Mouse (Mus musculus) adipocyte (in vitro differentiated cells): ENCODE data around the gene Il17rd.
A peak's percentile ranks its signal among the peaks of the same experiment; 100 is the strongest.

Experiments
- DNase-seq: peaks from one replicate; pipeline ENCODE4 v3.0.0-alpha.2; 2016; ENCODE audit warnings: low spot score

Gene Il17rd

DNA sequence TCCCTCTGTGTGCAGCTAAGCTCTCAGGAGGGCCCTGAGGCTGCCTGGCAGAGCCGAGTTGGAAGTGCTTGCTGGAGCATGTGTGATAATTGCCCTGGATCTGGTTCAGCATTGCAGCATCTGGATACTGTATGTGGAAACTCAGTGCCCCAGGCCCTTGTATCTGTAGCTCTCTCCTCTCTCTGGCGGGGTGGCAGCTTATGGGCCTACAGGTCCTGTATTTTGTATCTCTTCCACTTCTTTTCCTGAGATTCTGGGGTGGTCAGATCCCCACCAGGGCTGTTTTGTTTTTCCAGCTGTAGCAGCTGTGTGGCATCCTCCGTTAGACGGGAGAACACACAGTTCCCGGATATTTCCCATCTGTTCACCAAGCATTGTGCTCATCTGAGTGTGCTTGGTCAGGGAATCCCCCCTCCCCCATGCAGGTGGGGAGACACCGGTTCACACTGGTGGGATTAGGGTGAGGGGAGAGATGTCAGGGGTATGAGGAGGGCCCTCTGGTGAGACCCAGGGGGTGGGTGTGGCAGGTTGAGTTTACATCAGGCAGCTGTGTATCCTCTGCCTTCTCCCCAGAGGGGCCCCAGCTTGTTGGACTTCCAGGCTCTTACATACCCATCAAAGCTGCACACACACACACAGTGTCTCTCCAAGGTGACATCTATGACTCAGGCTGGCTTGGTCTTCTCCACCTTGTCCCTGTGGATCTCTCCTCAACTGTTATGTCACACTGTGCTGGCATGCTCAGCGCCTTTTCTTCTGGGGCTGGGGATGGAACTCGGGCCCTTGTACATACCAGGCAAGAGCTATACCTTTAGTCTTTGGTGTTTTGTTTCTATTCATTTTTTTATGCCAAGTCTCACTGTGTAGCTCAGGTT, 106.7 kb downstream of the Il17rd start:
- peak; percentile 78 for DNase-seq

DNA sequence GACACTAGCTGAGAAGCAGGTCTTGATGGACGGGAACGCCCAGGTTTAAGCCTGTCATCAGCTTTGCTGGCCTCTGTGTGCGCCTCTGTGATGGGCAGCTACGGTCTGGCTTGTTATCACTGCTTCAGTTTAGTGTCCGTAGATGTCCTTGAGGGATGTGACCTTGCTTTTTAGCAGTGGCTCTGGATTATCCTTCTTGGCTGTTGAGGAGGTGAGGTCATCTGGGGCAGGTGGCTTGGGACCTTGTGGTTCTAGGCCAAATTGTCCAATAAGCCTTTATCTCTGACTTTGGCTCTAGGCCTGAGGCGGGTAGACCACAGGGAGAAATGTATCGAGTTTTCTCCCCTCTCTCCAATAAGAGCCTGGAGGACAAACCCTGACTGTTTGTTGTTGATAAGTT, 109.0 kb downstream of the Il17rd start:
- no peak for DNase-seq

DNA sequence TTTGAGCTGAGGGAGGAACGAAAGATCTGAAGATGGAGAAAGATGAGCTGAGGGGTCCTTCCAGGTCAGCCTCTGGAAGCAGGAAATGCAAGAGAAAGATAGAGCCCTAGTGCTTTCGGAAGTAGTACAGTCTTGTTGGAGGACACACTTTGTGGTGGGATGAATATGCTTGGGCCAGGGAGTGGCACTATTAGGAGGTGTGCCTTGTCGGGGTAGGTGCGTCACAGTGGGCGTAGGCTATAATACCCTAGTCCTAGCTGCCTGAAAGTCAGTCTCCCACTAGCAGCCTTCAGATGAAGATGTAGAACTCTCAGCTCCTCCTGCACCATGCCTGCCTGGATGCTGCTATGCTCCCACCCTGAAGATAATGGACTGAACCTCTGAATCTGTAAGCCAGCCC, 110.7 kb downstream of the Il17rd start:
- DNase-seq = no peak

DNA sequence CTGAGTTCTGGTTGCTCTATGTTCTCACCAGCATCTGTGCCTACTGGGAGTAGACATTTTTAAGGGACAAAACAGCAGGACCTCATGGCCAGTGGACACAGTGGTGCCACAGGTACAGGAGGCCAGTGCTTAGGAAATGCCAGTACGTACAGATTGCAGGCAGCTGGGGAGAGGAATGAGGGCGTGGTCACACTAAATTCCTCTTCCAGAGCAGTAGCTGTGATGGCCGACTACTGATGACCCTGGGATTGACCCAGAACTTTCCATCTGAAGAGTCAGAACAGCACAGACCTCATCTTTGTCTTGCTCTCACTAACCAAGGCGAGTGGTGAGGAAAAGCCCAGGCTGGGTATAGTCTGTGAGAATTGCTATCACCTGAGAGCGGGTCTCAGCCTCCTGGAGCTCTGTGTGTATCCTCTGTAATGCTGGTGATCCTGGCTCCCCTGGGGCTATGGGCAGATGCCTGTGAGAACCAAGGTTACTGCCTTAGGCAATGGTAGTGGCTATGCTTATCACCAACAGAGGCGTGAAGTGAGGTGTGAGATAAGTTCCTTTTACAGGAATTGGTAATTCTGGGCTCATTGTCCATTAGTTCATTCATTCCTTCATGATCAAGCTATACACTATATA, 111.4 kb downstream of the Il17rd start:
- no peak for DNase-seq

DNA sequence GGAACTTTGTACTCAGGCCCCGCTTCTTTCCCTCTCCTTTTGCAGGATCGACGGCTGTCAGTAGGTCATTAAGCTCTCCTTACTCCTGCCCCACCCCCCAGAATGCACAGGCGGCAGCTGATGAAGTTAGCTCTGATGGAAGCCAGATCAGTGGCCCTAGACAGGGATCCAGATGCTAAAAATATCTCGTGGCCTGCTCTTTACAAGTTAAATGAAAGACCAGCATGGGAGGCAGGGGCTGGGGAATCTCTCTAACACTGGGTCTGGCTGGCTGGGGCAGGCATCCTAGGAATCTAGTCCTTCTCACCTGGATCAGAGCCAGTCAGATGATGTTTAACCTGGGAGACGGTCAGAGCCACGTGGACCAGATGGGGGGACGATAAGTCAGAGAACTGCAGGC, 112.7 kb downstream of the Il17rd start:
- no peak for DNase-seq

DNA sequence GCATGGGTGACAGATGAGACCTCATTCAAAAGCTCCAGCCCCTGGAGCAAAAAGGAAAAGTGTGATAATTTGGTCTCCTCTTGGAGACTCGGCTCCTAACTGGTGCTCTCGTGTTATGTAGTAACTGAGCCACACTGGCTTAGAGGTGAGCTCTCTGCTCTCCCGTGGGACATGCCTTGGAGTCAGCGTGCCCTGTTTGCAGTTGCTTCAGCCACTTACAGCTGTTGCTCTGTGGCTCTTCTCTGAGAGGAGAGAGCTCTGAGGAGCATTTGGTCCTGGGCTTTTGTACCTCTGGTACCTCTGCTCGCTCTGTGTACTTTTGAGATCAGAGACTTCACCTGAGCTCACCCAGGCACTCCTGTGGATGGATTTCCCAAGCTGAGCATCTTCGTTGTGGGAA, 116.3 kb downstream of the Il17rd start:
- no peak for DNase-seq

DNA sequence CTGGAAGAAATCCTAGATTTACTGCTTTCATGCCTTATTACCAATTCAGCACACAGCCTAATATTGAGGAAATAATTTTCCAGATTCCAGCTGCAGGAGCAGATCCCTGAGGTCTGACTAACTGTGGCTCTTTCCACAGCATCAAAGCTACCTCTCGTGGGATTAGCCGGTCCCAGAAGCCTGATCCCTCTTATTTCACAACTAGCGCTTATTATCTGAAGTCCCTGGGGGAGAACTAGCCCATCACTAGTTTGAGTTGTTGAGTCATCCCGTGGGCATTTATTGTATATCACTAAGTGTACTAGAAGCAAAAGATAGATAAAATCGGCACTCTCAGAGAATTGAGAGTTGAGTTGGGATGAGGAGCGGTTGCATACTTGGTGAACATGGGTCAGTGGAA, 117.3 kb downstream of the Il17rd start:
- DNase-seq = no peak
